Mouse (Mus musculus) lung, postnatal 0 days (tissue): Measurements from ENCODE around the gene Psg16. TPM values are rescaled to one million over a fixed set of nuclear protein-coding genes. Genes with fewer than 3 reads are reported as not detected.

Experiments
- ATAC-seq: fragments of 200-750 bp; cut with Nextera tagmentation; 2 replicates; pipeline ENCODE4 v1.8.0; 2017; ENCODE audit warnings: moderate library complexity
- DNase-seq: peaks from one replicate; pipeline ENCODE4 v3.0.0-alpha.2; 2016; ENCODE audit warnings: low spot score
- H3K27ac ChIP-seq: fragments of 300-500 bp; sonication (generic); 2 replicates; pipeline ENCODE4 v1.5.1; 2014; ENCODE audit warnings: antibody characterized with exemption, mild to moderate bottlenecking, low read length, mixed read lengths
- H3K27me3 ChIP-seq: fragments of 300-500 bp; sonication (generic); replicated peaks from 2 replicates; pipeline ENCODE4 v1.6.1; 2014; ENCODE audit warnings: low read length, mixed read lengths; ENCODE audit not compliant: insufficient read depth
- H3K36me3 ChIP-seq: fragments of 300-500 bp; sonication (generic); 2 replicates; pipeline ENCODE4 v1.6.1; 2014; ENCODE audit warnings: low read length, mixed read lengths; ENCODE audit not compliant: insufficient read depth
- H3K4me1 ChIP-seq: fragments of 300-500 bp; sonication (generic); 2 replicates; pipeline ENCODE4 v1.6.1; 2014; ENCODE audit warnings: antibody characterized with exemption, low read depth, low read length, mixed read lengths; ENCODE audit not compliant: insufficient read depth
- H3K4me2 ChIP-seq: fragments of 300-500 bp; sonication (generic); replicated peaks from 2 replicates; pipeline ENCODE4 v1.6.1; 2014; ENCODE audit warnings: low read depth, mild to moderate bottlenecking, low read length, moderate library complexity, mixed read lengths
- H3K4me3 ChIP-seq: fragments of 300-500 bp; sonication (generic); 2 replicates; pipeline ENCODE4 v1.5.1; 2014; ENCODE audit warnings: low read depth, low read length
- H3K9ac ChIP-seq: fragments of 300-500 bp; sonication (generic); replicated peaks from 2 replicates; pipeline ENCODE4 v1.6.1; 2014; ENCODE audit warnings: low read depth, mild to moderate bottlenecking
- H3K9me3 ChIP-seq: fragments of 300-500 bp; sonication (generic); 2 replicates; pipeline ENCODE4 v1.6.1; 2016; ENCODE audit warnings: low read length, mixed read lengths
- CTCF ChIP-seq: IDR thresholded peaks from 2 replicates; pipeline ENCODE4 v1.5.1; 2016; ENCODE audit warnings: antibody characterized with exemption, mild to moderate bottlenecking
- EP300 ChIP-seq: IDR thresholded peaks from 2 replicates; pipeline ENCODE4 v1.6.1; 2016; ENCODE audit warnings: antibody characterized with exemption, mild to moderate bottlenecking, control low read depth
- WGBS: fragments of 180-500 bp; shearing (Covaris S2); extraction: QIAGEN DNeasy Blood & Tissue Kit; methylation state at CpG from one replicate; pipeline ENCODE4 v1.1.7; 2014; 5-methylcytosine and 5-hydroxymethylcytosine counted together
- polyA plus RNA-seq: library from polyadenylated mRNA; unstranded; fragments of >200 nt; fragmentation: Nextera tagmentation; extraction: Ambion mirVana; gene quantifications from 2 replicates; pipeline ENCODE4 v1.2.1, GENCODE M21; 2015

Psg16 gene
- 0.18 and 0.21 TPM in 2 replicates for polyA plus RNA-seq

- Histone ChIP-seq H3K27me3 (no peaks in the 10 kb centered on the region), H3K4me1 (no peaks in the 10 kb centered on the region), H3K4me3 (no peak within 1 kb of the TSS), H3K9ac (no peak within 1 kb of the TSS), H3K9me3 (no peaks in the 10 kb centered on the region), H3K36me3 (no peaks in the 10 kb centered on the region), H3K4me2 (no peak within 1 kb of the TSS), H3K27ac (no peak within 1 kb of the TSS)
- peak; percentile 94 for TF ChIP-seq CTCF
- TF ChIP-seq EP300 = no peak
- WGBS = 59% methylated on average over 23 of the region's 23 CpGs
- ATAC-seq = no peak; the same call in 1 of the 2 replicates
- DNase-seq = peak; percentile 61
These were observed at the start of gene Psg16 for GRCm38 (mm10) chr7:17073904-17074615. TSS of gene Psg16 (plus strand) at chr7:17074040.

- H3K27me3 ChIP-seq = no peaks in the 10 kb centered on the region
- H3K4me3 ChIP-seq = no peak overlapping the region
- 52% methylated on average over 6 of the region's 6 CpGs for WGBS
- 0 out of 2 replicates have a peak, but pooled peaks cover 5% of the 10 kb centered on the region for H3K36me3 ChIP-seq
- peak; percentile 63 for ATAC-seq
- H3K9me3 ChIP-seq = no peaks in the 10 kb centered on the region
- TF ChIP-seq EP300 (peak; percentile 60; the same call in 1 of the 2 replicates), CTCF (no peak)
- DNase-seq = peak; percentile 94
- peak overlapping the region; percentile 33 for H3K9ac ChIP-seq
- H3K4me1 ChIP-seq = peaks cover 33% of the 10 kb centered on the region
- peak overlapping the region; percentile 89 for H3K27ac ChIP-seq
- H3K4me2 ChIP-seq = peak overlapping the region; percentile 28; the same call in 1 of the 2 replicates
These were observed 49.7 kb upstream of the Psg16 start for GRCm38 (mm10) chr7:17024141-17024540.

- Histone ChIP-seq H3K4me3 (no peak overlapping the region; the same call in 1 of the 2 replicates), H3K27me3 (no peaks in the 10 kb centered on the region), H3K9me3 (no peaks in the 10 kb centered on the region), H3K36me3 (0 out of 2 replicates have a peak, but pooled peaks cover 5% of the 10 kb centered on the region), H3K4me2 (peak overlapping the region; percentile 28; the same call in 1 of the 2 replicates), H3K4me1 (peaks cover 33% of the 10 kb centered on the region), H3K9ac (peak overlapping the region; percentile 23; the same call in 1 of the 2 replicates), H3K27ac (peak overlapping the region; percentile 89)
- ATAC-seq (no peak), DNase-seq (peak; percentile 46)
- TF ChIP-seq EP300 = no peak
- TF ChIP-seq CTCF = no peak
- WGBS = 52% methylated on average over 10 of the region's 10 CpGs
These were observed 48.9 kb upstream of the Psg16 start for GRCm38 (mm10) chr7:17024814-17025504.

GRCm38 (mm10) chr7:17025505-17025894, 48.3 kb upstream of the Psg16 start:
- no peak for ATAC-seq
- H3K36me3 ChIP-seq = 0 out of 2 replicates have a peak, but pooled peaks cover 5% of the 10 kb centered on the region
- no peak overlapping the region for H3K4me2 ChIP-seq
- H3K9me3 ChIP-seq = no peaks in the 10 kb centered on the region
- 38% methylated on average over 4 of the region's 4 CpGs for WGBS
- no peak overlapping the region for H3K4me3 ChIP-seq
- DNase-seq = no peak
- H3K27me3 ChIP-seq = no peaks in the 10 kb centered on the region
- TF ChIP-seq CTCF (no peak), EP300 (no peak)
- H3K9ac ChIP-seq = no peak overlapping the region
- peak overlapping the region; percentile 89 for H3K27ac ChIP-seq
- peaks cover 33% of the 10 kb centered on the region for H3K4me1 ChIP-seq

GRCm38 (mm10) chr7:17025896-17026622, 47.8 kb upstream of the Psg16 start:
- Histone ChIP-seq H3K36me3 (0 out of 2 replicates have a peak, but pooled peaks cover 6% of the 10 kb centered on the region), H3K4me3 (no peak overlapping the region), H3K9ac (no peak overlapping the region), H3K9me3 (no peaks in the 10 kb centered on the region), H3K4me1 (peaks cover 33% of the 10 kb centered on the region), H3K4me2 (no peak overlapping the region), H3K27me3 (no peaks in the 10 kb centered on the region), H3K27ac (no peak overlapping the region)
- WGBS = 71% methylated on average over 9 of the region's 9 CpGs
- DNase-seq (no peak), ATAC-seq (no peak)
- TF ChIP-seq CTCF (no peak), EP300 (no peak)
